Mouse (Mus musculus) myocyte (in vitro differentiated cells): Measurements from ENCODE around the gene Frmd4a.

Experiments used
- CEBPB ChIP-seq: IDR thresholded peaks from 2 replicates; pipeline ENCODE4 v1.6.1; 2011; ENCODE audit warnings: mild to moderate bottlenecking, moderate library complexity; ENCODE audit not compliant: poor library complexity, insufficient read depth, severe bottlenecking
- E2F4 ChIP-seq: IDR thresholded peaks from one replicate; pipeline ENCODE4 v1.6.1; 2011; ENCODE audit warnings: mild to moderate bottlenecking, control low read depth, moderate library complexity; ENCODE audit not compliant: insufficient read depth
- MYOG ChIP-seq, 3 experiments: IDR thresholded peaks; one replicate each; pipeline ENCODE4 v1.6.1; 2011; ENCODE audit warnings: control low read depth in 2 of 3, low read depth in 2 of 3, mild to moderate bottlenecking in 2 of 3; ENCODE audit not compliant: insufficient read length in 2 of 3, control insufficient read depth in 1 of 3, insufficient read depth in 1 of 3
- POLR2A ChIP-seq: IDR thresholded peaks from one replicate; pipeline ENCODE4 v1.6.1; 2011; ENCODE audit warnings: low read depth, mild to moderate bottlenecking, control low read depth, moderate library complexity; ENCODE audit not compliant: insufficient read length
- TCF3 ChIP-seq: IDR thresholded peaks from one replicate; pipeline ENCODE4 v1.6.1; 2011; ENCODE audit warnings: low read depth, control low read depth; ENCODE audit not compliant: insufficient read length

- TF ChIP-seq POLR2A (no peak), TCF3 (no peak), E2F4 (no peak), MYOG (IDR thresholded peaks at IDR 0.05; ENCODE audit: control insufficient read depth in 1 of 3, insufficient read depth in 1 of 3, insufficient read length in 2 of 3, low read depth in 2 of 3) (no peak), CEBPB (no peak)
Measured at GRCm38 (mm10) chr2:4190345-4190744, 172.8 kb downstream of the Frmd4a start.
